Mouse (Mus musculus) E14TG2a.4 (cell line): ENCODE measurements at regions not wholly inside any gene's neighbourhood (a gene's known extent, or its start where the extent isn't known, plus 50 kb on each side); places are given as distances from the start of the nearest gene placed in this dataset.

ENCODE experiments used
- CTCF ChIP-seq: conservative IDR thresholded peaks from 2 replicates; pipeline ENCODE4 v1.5.1; 2014; ENCODE audit warnings: low read length
- NANOG ChIP-seq: IDR thresholded peaks from 2 replicates; pipeline ENCODE4 v1.6.1; 2014; ENCODE audit warnings: borderline replicate concordance, low read length, mixed read lengths

DNA sequence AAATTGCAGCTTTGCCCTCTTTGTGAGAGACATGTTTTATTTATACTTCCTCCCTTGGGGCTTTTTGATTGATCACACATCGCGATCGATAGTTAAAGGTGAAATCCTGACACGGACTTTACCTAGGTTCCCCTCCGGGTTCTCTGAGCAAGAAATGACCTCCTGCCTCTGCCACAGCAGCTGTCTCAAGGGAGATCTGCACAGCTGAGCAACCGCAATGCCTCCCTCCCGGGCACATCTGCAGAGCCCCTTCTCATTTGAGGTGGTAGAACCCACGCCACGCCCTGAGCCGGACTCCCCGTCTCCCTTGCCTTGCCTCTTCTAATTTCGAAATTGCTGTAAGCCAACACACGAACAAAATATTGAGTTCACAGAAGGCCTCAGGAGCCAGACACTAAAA lies 78.2 kb upstream of the Cacna2d3 start:
- TF ChIP-seq CTCF (no peak), NANOG (no peak)
